Mouse (Mus musculus) embryonic fibroblast, embryonic 13.5 days (primary cell): ENCODE results near the gene 4933427I04Rik. TPM values are rescaled to one million over a fixed set of nuclear protein-coding genes. Genes with fewer than 3 reads are reported as not detected.

Experiments used
- H3K27ac ChIP-seq: 2 replicates; pipeline ENCODE4 v1.5.1; 2012; ENCODE audit warnings: low read length, control low read depth, inconsistent platforms; ENCODE audit not compliant: insufficient read depth
- H3K4me1 ChIP-seq: 2 replicates; pipeline ENCODE4 v1.6.1; 2011; ENCODE audit warnings: low read length; ENCODE audit not compliant: control insufficient read depth, insufficient read depth
- H3K4me3 ChIP-seq: 2 replicates; pipeline ENCODE4 v1.5.1; 2011; ENCODE audit warnings: mild to moderate bottlenecking, control low read depth, low read length; ENCODE audit not compliant: insufficient read depth
- CTCF ChIP-seq: IDR thresholded peaks from 2 replicates; pipeline ENCODE4 v1.5.1; 2011; ENCODE audit warnings: mild to moderate bottlenecking, control low read depth, low read length, moderate library complexity, borderline replicate concordance; ENCODE audit not compliant: insufficient read depth
- POLR2A ChIP-seq: IDR thresholded peaks from 2 replicates; pipeline ENCODE4 v1.6.1; 2011; ENCODE audit warnings: low read depth, mild to moderate bottlenecking, control low read depth, low read length, moderate library complexity
- polyA plus RNA-seq: library from polyadenylated mRNA; stranded (reverse); fragments of >200 nt; gene quantifications from 2 replicates; pipeline ENCODE4 v1.2.4, GENCODE M21; 2011; ENCODE audit warnings: low read depth; ENCODE audit not compliant: missing spikeins, insufficient read length

The 4933427I04Rik gene
- polyA plus RNA-seq, 1 experiment, result not detected

DNA sequence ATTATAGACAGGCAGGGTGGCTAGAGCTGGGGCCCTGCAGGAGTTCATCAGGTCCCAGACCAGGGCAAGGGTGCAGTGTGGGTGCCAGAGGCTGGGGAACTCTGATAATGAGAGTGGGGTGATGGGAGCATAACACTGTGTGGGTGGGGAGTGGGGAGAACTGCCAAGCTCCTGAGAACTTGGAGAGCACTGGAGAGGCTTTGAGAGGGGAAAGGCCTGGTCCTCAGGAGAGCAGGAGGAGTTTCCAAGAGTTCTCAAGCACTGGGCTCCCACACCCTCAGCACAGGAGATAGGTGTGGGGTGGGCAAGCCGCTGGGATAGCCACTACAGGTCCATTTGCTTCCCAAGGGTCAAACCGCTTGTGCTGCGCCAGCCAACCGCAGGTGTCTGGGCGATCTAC is 34.2 kb downstream of the 4933427I04Rik start:
- Histone ChIP-seq H3K4me3 (no peak overlapping the region), H3K27ac (no peak overlapping the region), H3K4me1 (no peaks in the 10 kb centered on the region)
- no peak for TF ChIP-seq CTCF
- TF ChIP-seq POLR2A, result no peak

DNA sequence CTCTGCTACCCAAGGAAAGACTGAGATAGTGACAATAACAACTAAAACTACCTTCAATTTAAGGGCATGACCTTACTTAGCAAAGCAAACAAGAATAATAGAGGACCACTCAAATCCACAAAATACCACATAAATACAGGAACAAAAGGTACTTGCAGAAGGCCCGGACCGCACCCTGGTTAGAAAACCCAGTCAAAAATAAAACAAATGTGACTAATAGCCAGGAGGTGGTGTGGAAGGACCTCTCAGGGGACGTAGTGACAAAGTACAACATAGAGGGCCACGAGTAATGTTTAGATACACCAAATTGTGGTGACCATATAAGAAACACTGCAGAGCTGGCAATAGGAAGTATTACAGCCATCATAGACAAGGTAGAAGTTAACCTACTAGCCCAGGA is 34.8 kb downstream of the 4933427I04Rik start:
- Histone ChIP-seq H3K4me3 (no peak overlapping the region), H3K27ac (no peak overlapping the region), H3K4me1 (no peaks in the 10 kb centered on the region)
- TF ChIP-seq CTCF, result no peak
- no peak for TF ChIP-seq POLR2A

- H3K4me3 ChIP-seq, result no peak overlapping the region
- no peak overlapping the region for H3K27ac ChIP-seq
- TF ChIP-seq POLR2A, result no peak
- TF ChIP-seq CTCF, result peak; percentile 46; the same call in 1 of the 2 replicates
- no peaks in the 10 kb centered on the region for H3K4me1 ChIP-seq
Measured at GRCm38 (mm10) chr4:123898696-123899095, 39.2 kb downstream of the 4933427I04Rik start.

DNA sequence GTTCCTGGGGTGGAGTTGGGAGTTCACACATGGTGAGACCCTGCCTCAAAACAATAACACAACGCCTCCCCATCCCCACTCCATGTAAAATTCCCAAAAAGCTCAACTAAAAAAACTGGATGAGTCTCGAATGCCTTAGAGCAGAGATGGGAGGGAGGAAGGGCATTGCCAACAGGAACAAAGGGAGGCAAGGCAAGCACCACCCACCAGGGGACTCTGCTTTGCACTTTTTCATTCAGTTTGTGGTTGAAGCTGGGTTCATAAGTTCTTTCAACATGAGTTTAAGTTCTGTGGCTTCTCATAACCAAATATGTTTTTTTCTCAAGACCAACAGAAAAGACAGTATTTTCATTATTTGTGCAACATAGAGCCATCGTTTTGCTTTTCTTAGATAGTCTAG is 44.0 kb downstream of the 4933427I04Rik start:
- H3K4me1 ChIP-seq, result peaks cover 7% of the 10 kb centered on the region
- no peak overlapping the region for H3K27ac ChIP-seq
- TF ChIP-seq POLR2A (no peak), CTCF (no peak)
- no peak overlapping the region for H3K4me3 ChIP-seq

DNA sequence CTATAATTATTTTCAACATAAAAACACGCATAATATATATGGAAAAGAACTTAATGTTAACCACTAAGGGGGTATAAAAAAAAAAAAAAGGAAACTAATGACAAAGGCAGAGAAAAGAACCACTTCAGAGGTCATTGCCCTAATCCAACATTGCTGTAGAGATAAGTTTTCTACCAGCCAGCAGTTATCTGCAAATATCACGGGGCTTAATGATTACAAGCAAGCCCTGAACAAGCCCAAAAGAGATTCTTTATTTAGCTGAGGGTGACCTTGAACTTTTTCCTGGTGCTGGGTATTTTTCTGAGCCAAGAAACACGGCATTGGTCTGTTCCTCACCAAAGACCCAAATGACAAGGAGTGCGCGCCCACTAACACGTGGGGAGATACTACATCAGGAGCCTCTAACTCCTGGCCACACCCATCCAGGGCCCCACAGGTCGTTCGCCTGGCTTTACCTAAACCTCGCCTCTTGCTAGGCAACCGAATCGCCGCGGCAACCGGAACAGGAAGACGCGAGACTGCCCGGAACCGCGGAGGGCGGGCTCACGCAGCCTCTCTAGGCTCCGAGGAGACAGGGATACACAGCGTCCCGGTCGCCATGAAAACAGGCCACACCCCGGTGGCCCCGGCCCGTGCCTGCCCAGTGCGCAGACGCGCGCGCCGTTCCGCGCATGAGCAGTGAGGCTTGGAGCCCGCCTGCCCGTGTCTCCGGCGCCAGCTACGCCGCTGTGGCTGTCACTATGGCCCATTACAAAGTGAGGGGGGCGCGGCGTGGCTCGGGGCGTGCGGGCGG is 45.0 kb downstream of the 4933427I04Rik start, which contains the start of gene Mycbp:
TSS of gene Mycbp (plus strand) at position 500 of the 793 bp plus-strand sequence.
- peak within 1 kb of the TSS; percentile 79 for H3K4me3 ChIP-seq
- TF ChIP-seq POLR2A (peak; percentile 63), CTCF (no peak)
- H3K4me1 ChIP-seq, result peaks cover 9% of the 10 kb centered on the region
- peak within 1 kb of the TSS; percentile 15; the same call in 1 of the 2 replicates for H3K27ac ChIP-seq

GRCm38 (mm10) chr4:123905126-123905668 is 45.7 kb downstream of the 4933427I04Rik start:
- TF ChIP-seq POLR2A (no peak), CTCF (no peak)
- peak overlapping the region; percentile 56 for H3K4me3 ChIP-seq
- peak overlapping the region; percentile 15; the same call in 1 of the 2 replicates for H3K27ac ChIP-seq
- peaks cover 9% of the 10 kb centered on the region for H3K4me1 ChIP-seq

- Histone ChIP-seq H3K27ac (no peak overlapping the region), H3K4me1 (peaks cover 8% of the 10 kb centered on the region; the same call in 1 of the 2 replicates), H3K4me3 (no peak overlapping the region)
- TF ChIP-seq CTCF (no peak), POLR2A (no peak)
Measured at GRCm38 (mm10) chr4:123911503-123911902, 52.0 kb downstream of the 4933427I04Rik start.

GRCm38 (mm10) chr4:123912431-123912830 is 53.0 kb downstream of the 4933427I04Rik start:
- Histone ChIP-seq H3K4me1 (0 out of 2 replicates have a peak, but pooled peaks cover 6% of the 10 kb centered on the region), H3K27ac (no peak overlapping the region), H3K4me3 (no peak overlapping the region)
- TF ChIP-seq CTCF (no peak), POLR2A (no peak)

Other genes starting within 250 kb of the 4933427I04Rik start
- gene Macf1, start 175.3 kb upstream of the 4933427I04Rik start, polyA plus RNA-seq, result 250 and 271 TPM in 2 replicates
- gene Ndufs5, start 141.5 kb upstream of the 4933427I04Rik start, polyA plus RNA-seq, result 124 and 148 TPM in 2 replicates
- gene Akirin1, start 109.3 kb upstream of the 4933427I04Rik start, polyA plus RNA-seq, result 40.9 and 54.3 TPM in 2 replicates
- 0.76 and 1.9 TPM in 2 replicates for gene Rhbdl2, start 71.8 kb upstream of the 4933427I04Rik start, polyA plus RNA-seq
- 23.7 and 48.4 TPM in 2 replicates for gene Mycbp, start 45.2 kb downstream of the 4933427I04Rik start, polyA plus RNA-seq
- gene Rragc, start 57.8 kb downstream of the 4933427I04Rik start, polyA plus RNA-seq, result 109 and 125 TPM in 2 replicates
- not detected in 2 replicates for gene 4930535I16Rik, start 58.3 kb downstream of the 4933427I04Rik start, polyA plus RNA-seq